Mouse (Mus musculus) neural tube, embryonic 11.5 days (tissue): ENCODE data around the gene Pde6h. TPM values are rescaled to one million over a fixed set of nuclear protein-coding genes. Genes with fewer than 3 reads are reported as not detected.

Experiments used
- ATAC-seq: fragments of 200-750 bp; cut with Nextera tagmentation; 2 replicates; pipeline ENCODE4 v1.8.0; 2017; ENCODE audit warnings: moderate number of reproducible peaks, mild to moderate bottlenecking, moderate TSS enrichment, moderate library complexity; ENCODE audit not compliant: insufficient read depth, low FRiP score, low TSS enrichment
- DNase-seq: peaks from one replicate; pipeline ENCODE4 v3.0.0-alpha.2; 2015; ENCODE audit warnings: low spot score
- H3K27ac ChIP-seq: fragments of 300-500 bp; sonication (generic); 2 replicates; pipeline ENCODE4 v1.5.1; 2014; ENCODE audit warnings: low read depth, mild to moderate bottlenecking, low read length
- H3K27me3 ChIP-seq: fragments of 300-500 bp; sonication (generic); 2 replicates; pipeline ENCODE4 v1.6.1; 2014; ENCODE audit warnings: mild to moderate bottlenecking, low read length, mixed read lengths; ENCODE audit not compliant: control insufficient read depth, insufficient read depth
- H3K36me3 ChIP-seq: fragments of 300-500 bp; sonication (generic); 2 replicates; pipeline ENCODE4 v1.6.1; 2014; ENCODE audit warnings: mild to moderate bottlenecking, low read length, moderate library complexity, mixed read lengths; ENCODE audit not compliant: control insufficient read depth, insufficient read depth
- H3K4me1 ChIP-seq: fragments of 300-500 bp; sonication (generic); 2 replicates; pipeline ENCODE4 v1.6.1; 2014; ENCODE audit warnings: low read length, mixed read lengths; ENCODE audit not compliant: control insufficient read depth, insufficient read depth
- H3K4me2 ChIP-seq: fragments of 300-500 bp; sonication (generic); 2 replicates; pipeline ENCODE4 v1.6.1; 2014; ENCODE audit warnings: low read depth, mild to moderate bottlenecking, moderate library complexity
- H3K4me3 ChIP-seq: fragments of 300-500 bp; sonication (generic); 2 replicates; pipeline ENCODE4 v1.5.1; 2014; ENCODE audit warnings: low read depth, low read length
- H3K9ac ChIP-seq: fragments of 300-500 bp; sonication (generic); 2 replicates; pipeline ENCODE4 v1.6.1; 2014; ENCODE audit warnings: mild to moderate bottlenecking, low read length
- H3K9me3 ChIP-seq: fragments of 300-500 bp; sonication (generic); 2 replicates; pipeline ENCODE4 v1.6.1; 2016; ENCODE audit warnings: low read length; ENCODE audit not compliant: control insufficient read depth
- WGBS: fragments of 180-500 bp; shearing (Covaris S2); extraction: QIAGEN DNeasy Blood & Tissue Kit; methylation state at CpG from one replicate; pipeline ENCODE4 v1.1.7; 2014; 5-methylcytosine and 5-hydroxymethylcytosine counted together
- polyA plus RNA-seq: library from polyadenylated mRNA; unstranded; fragments of >200 nt; fragmentation: Nextera tagmentation; extraction: Ambion mirVana; gene quantifications from 2 replicates; pipeline ENCODE4 v1.2.1, GENCODE M21; 2014

Gene Pde6h
- polyA plus RNA-seq, 1 experiment from 2014 or later, result not detected

- 82% methylated on average over 4 of the region's 4 CpGs for WGBS
- no peak for ATAC-seq
- no peak overlapping the region for H3K9ac ChIP-seq
Observed at GRCm38 (mm10) chr6:137004359-137004758, 80.7 kb downstream of the Pde6h start.

GRCm38 (mm10) chr6:137011187-137011586 is 87.6 kb downstream of the Pde6h start:
- H3K4me2 ChIP-seq, result no peak overlapping the region
- H3K27me3 ChIP-seq, result no peaks in the 10 kb centered on the region
- H3K4me3 ChIP-seq, result no peak overlapping the region
- no peak for ATAC-seq
- DNase-seq, result no peak
- 85% methylated on average over 5 of the region's 5 CpGs for WGBS
- H3K27ac ChIP-seq, result no peak overlapping the region
- H3K4me1 ChIP-seq, result no peaks in the 10 kb centered on the region
- no peak overlapping the region for H3K9ac ChIP-seq
- H3K36me3 ChIP-seq, result no peaks in the 10 kb centered on the region
- H3K9me3 ChIP-seq, result no peaks in the 10 kb centered on the region

More at GRCm38 (mm10) chr6:137004359-137004758, 80.7 kb downstream of the Pde6h start:
- Histone ChIP-seq H3K36me3 (no peaks in the 10 kb centered on the region), H3K4me1 (no peaks in the 10 kb centered on the region), H3K9me3 (no peaks in the 10 kb centered on the region), H3K4me2 (no peak overlapping the region), H3K27ac (no peak overlapping the region), H3K4me3 (no peak overlapping the region), H3K27me3 (no peaks in the 10 kb centered on the region)
- no peak for DNase-seq

GRCm38 (mm10) chr6:137014346-137014745 is 90.7 kb downstream of the Pde6h start:
- H3K4me1 ChIP-seq, result no peaks in the 10 kb centered on the region
- DNase-seq (no peak), ATAC-seq (no peak)
- WGBS, result 69% methylated on average over 6 of the region's 6 CpGs
- no peaks in the 10 kb centered on the region for H3K36me3 ChIP-seq
- H3K27me3 ChIP-seq, result no peaks in the 10 kb centered on the region
- no peak overlapping the region for H3K27ac ChIP-seq
- H3K9ac ChIP-seq, result no peak overlapping the region
- no peak overlapping the region for H3K4me3 ChIP-seq
- H3K9me3 ChIP-seq, result no peaks in the 10 kb centered on the region
- H3K4me2 ChIP-seq, result no peak overlapping the region

GRCm38 (mm10) chr6:137017216-137017973 is 93.8 kb downstream of the Pde6h start:
- DNase-seq (no peak), ATAC-seq (no peak)
- H3K9me3 ChIP-seq, result no peaks in the 10 kb centered on the region
- H3K36me3 ChIP-seq, result no peaks in the 10 kb centered on the region
- no peak overlapping the region for H3K4me3 ChIP-seq
- no peak overlapping the region for H3K27ac ChIP-seq
- H3K27me3 ChIP-seq, result no peaks in the 10 kb centered on the region
- H3K4me2 ChIP-seq, result no peak overlapping the region
- H3K9ac ChIP-seq, result no peak overlapping the region
- H3K4me1 ChIP-seq, result no peaks in the 10 kb centered on the region
- 92% methylated on average over 7 of the region's 7 CpGs for WGBS

Other genes with a start within 250 kb of the Pde6h start
- 0.30 and 0.40 TPM in 2 replicates for gene Gucy2c, start 142.1 kb upstream of the Pde6h start, polyA plus RNA-seq
- 0.61 and 1.0 TPM in 2 replicates for gene Hist4h4, start 119.4 kb upstream of the Pde6h start, polyA plus RNA-seq
- gene H2afj, start 115.6 kb upstream of the Pde6h start, polyA plus RNA-seq, result 81.5 and 88.1 TPM in 2 replicates
- 0.94 and 1.3 TPM in 2 replicates for gene BC049715, start 96.2 kb upstream of the Pde6h start, polyA plus RNA-seq
- 150 and 154 TPM in 2 replicates for gene Wbp11, start 95.6 kb upstream of the Pde6h start, polyA plus RNA-seq
- gene Smco3, start 88.4 kb upstream of the Pde6h start, polyA plus RNA-seq, result 0.50 and 1.0 TPM in 2 replicates
- gene Art4, start 66.1 kb upstream of the Pde6h start, polyA plus RNA-seq, result 1.0 and 1.6 TPM in 2 replicates
- gene Mgp, start 48.0 kb upstream of the Pde6h start, polyA plus RNA-seq, result 8.3 and 10.3 TPM in 2 replicates
- 0.23 and 0.50 TPM in 2 replicates for gene Erp27, start 1.7 kb upstream of the Pde6h start, polyA plus RNA-seq
- gene Arhgdib, start 18.1 kb downstream of the Pde6h start, polyA plus RNA-seq, result 27.2 and 29.7 TPM in 2 replicates
- gene Rerg, start 246.7 kb downstream of the Pde6h start, polyA plus RNA-seq, result 0.88 and 1.3 TPM in 2 replicates